Mouse (Mus musculus): ENCODE measurements around the gene Fbrs.

The Fbrs gene

GRCm38 (mm10) chr7:127516344-127516743, 37.3 kb downstream of the Fbrs start:
- no peak for DNase-seq (ENCODE audit: extremely low spot score, low read depth, low spot score)

- no peak for DNase-seq (ENCODE audit: extremely low spot score, low read depth, low spot score)
These were observed 40.3 kb downstream of the Fbrs start, which contains the start of gene Gm42715 for GRCm38 (mm10) chr7:127519284-127519683. Gm42715 (plus strand) TSS chr7:127519584.

All from hindlimb bud, embryonic 11.5 days (tissue).